Mouse (Mus musculus): Measurements from ENCODE around the gene Dirc2. TPM values are rescaled to one million over a fixed set of nuclear protein-coding genes. Genes with fewer than 3 reads are reported as not detected.

The Dirc2 gene
- polyA plus RNA-seq, 1 experiment from 2014 or later: 44.9 TPM

DNA sequence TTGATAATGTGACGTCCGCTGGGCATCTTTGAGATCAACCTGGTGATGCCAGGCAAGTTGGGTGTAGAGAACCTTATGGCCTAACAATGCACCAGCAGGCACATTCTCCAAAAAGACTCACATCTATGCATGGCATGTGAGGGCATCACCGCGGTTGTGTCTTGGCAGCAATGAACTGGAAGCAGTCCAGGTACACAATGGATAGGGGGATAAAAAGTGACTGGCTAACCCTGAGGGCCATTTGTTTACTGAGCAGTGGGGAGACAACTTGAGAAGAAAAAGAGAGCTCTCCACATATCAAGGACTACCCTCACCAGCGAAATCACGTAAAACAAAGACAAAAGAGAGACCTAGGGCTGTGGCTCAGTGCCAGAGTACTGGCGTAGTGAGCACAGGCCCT, 37.1 kb downstream of the Dirc2 start:
- no peak overlapping the region for H3K9ac ChIP-seq
- H3K27ac ChIP-seq: no peak overlapping the region
- no peaks in the 10 kb centered on the region for H3K9me3 ChIP-seq (ENCODE audit: control insufficient read depth, low read length)
- no peak overlapping the region for H3K4me3 ChIP-seq (replicated peaks; ENCODE audit: low read length)
- ATAC-seq (ENCODE audit: low FRiP score) (no peak), DNase-seq (ENCODE audit: low spot score) (no peak)
- 68% methylated on average over 7 of the region's 7 CpGs for WGBS
- H3K4me2 ChIP-seq (replicated peaks): no peak overlapping the region
- no peaks in the 10 kb centered on the region for H3K27me3 ChIP-seq (ENCODE audit: control insufficient read depth, insufficient read depth, low read length)
- no peaks in the 10 kb centered on the region for H3K4me1 ChIP-seq (replicated peaks; ENCODE audit: control insufficient read depth, insufficient read depth, low read length)
- H3K36me3 ChIP-seq (replicated peaks; ENCODE audit: control insufficient read depth, insufficient read depth): peaks cover 43% of the 10 kb centered on the region

DNA sequence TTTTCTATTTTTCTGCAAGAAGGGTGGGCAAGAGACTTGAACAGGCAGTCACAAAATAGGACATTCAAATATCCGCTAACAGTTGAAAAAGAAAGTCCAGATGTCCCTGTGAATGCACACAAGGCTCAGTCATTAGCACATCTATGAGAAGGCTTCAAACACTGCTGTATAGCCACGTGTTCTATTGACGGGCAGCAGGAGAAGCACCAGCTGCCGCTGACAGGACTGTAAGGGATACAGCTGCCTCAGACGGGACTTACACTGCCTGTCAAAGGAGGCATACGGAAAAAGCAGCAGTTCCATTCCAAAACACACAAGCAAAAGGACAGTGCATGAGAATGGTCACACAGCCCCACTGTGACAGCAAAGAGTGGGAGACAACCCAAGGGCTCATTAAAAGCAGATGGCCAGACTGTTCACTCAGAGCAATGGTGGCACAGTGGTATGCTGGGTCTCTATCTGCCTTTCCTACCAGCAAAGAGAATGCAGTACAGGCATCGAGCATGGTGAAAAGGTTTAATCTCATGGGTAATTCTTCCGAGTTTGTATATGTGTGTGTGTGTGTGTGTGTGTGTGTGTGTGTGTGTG, 39.9 kb downstream of the Dirc2 start:
- Histone ChIP-seq H3K4me2 (replicated peaks) (no peak overlapping the region), H3K9me3 (ENCODE audit: control insufficient read depth, low read length) (no peaks in the 10 kb centered on the region), H3K4me1 (replicated peaks; ENCODE audit: control insufficient read depth, insufficient read depth, low read length) (no peaks in the 10 kb centered on the region), H3K36me3 (replicated peaks; ENCODE audit: control insufficient read depth, insufficient read depth) (peaks cover 32% of the 10 kb centered on the region), H3K9ac (no peak overlapping the region), H3K4me3 (replicated peaks; ENCODE audit: low read length) (no peak overlapping the region), H3K27ac (no peak overlapping the region), H3K27me3 (ENCODE audit: control insufficient read depth, insufficient read depth, low read length) (no peaks in the 10 kb centered on the region)
- WGBS: 30% methylated on average over 8 of the region's 8 CpGs
- DNase-seq (ENCODE audit: low spot score) (peak; percentile 34), ATAC-seq (ENCODE audit: low FRiP score) (peak; percentile 64; the same call in 1 of the 2 replicates)

DNA sequence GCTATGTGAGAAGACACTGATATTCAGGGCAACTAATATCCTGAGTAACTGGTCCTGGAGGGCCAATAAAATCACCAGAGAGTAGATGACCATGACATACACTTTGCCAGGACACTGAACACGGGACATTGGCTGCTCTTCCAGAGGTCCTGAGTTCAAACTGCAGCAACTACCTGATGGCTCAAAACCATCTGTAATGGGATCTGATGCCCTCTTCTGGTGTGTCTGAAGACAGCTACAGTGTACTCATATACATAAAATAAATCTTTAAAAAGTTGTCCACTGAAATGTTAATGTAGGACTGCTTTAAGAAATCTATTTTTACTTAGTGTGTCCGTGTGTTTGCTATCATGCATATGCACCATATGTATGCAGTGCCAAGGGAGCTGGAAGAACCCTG, 42.6 kb downstream of the Dirc2 start:
- no peaks in the 10 kb centered on the region for H3K4me1 ChIP-seq (replicated peaks; ENCODE audit: control insufficient read depth, insufficient read depth, low read length)
- H3K9me3 ChIP-seq (ENCODE audit: control insufficient read depth, low read length): no peaks in the 10 kb centered on the region
- H3K4me3 ChIP-seq (replicated peaks; ENCODE audit: low read length): no peak overlapping the region
- no peaks in the 10 kb centered on the region for H3K27me3 ChIP-seq (ENCODE audit: control insufficient read depth, insufficient read depth, low read length)
- no peak for ATAC-seq (ENCODE audit: low FRiP score)
- no peak overlapping the region for H3K27ac ChIP-seq
- H3K9ac ChIP-seq: no peak overlapping the region
- H3K36me3 ChIP-seq (replicated peaks; ENCODE audit: control insufficient read depth, insufficient read depth): peaks cover 33% of the 10 kb centered on the region
- no peak overlapping the region for H3K4me2 ChIP-seq (replicated peaks)
- 87% methylated on average over 2 of the region's 2 CpGs for WGBS
- no peak for DNase-seq (ENCODE audit: low spot score)

DNA sequence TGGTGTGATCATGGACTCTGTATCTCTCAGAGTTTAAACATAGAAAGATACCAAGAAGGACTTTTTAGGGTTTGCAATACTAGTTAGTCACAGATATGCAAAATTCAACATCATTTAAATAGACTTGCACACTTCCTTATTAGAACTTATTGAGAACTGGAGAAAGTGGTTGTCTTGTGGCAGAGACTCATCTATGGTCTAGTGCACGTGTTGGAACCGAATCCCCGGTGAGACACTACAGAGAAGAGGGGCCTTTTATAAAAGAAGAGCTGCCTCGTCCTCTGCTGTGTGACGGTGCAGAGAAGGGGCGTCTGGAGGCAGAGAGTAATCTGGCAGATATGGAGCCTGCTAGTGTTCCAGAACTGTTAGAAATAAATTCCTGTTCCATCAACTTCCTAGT, 44.6 kb downstream of the Dirc2 start:
- DNase-seq (ENCODE audit: low spot score): no peak
- Histone ChIP-seq H3K27me3 (ENCODE audit: control insufficient read depth, insufficient read depth, low read length) (no peaks in the 10 kb centered on the region), H3K27ac (no peak overlapping the region), H3K4me1 (replicated peaks; ENCODE audit: control insufficient read depth, insufficient read depth, low read length) (no peaks in the 10 kb centered on the region), H3K9ac (no peak overlapping the region), H3K36me3 (replicated peaks; ENCODE audit: control insufficient read depth, insufficient read depth) (peaks cover 30% of the 10 kb centered on the region), H3K4me2 (replicated peaks) (no peak overlapping the region), H3K9me3 (ENCODE audit: control insufficient read depth, low read length) (no peaks in the 10 kb centered on the region), H3K4me3 (replicated peaks; ENCODE audit: low read length) (no peak overlapping the region)
- ATAC-seq (ENCODE audit: low FRiP score): no peak
- 70% methylated on average over 6 of the region's 6 CpGs for WGBS

DNA sequence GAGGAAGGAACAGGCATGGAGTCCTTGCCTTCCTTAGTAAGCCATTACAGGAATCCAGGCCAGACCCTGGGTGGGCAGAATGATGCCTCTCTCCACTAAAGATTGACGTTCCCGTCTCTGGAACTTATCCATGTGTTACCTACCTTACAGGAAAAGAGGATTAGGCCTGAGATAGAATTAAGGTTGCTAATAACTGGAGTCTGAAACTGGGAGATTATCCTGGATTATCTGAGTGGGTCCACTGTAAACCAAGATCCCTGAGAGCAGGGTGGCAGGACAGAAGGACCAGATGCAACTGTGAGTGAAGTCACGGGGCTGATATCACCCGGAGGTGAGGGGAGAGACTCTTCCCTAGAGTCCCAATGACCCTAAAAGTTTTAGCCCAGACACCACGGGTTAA, 51.4 kb downstream of the Dirc2 start:
- no peak overlapping the region for H3K9ac ChIP-seq
- H3K4me3 ChIP-seq (replicated peaks; ENCODE audit: low read length): no peak overlapping the region
- 89% methylated on average over 5 of the region's 5 CpGs for WGBS
- DNase-seq (ENCODE audit: low spot score): no peak
- peaks cover 28% of the 10 kb centered on the region for H3K36me3 ChIP-seq (replicated peaks; ENCODE audit: control insufficient read depth, insufficient read depth)
- no peaks in the 10 kb centered on the region for H3K9me3 ChIP-seq (ENCODE audit: control insufficient read depth, low read length)
- H3K27me3 ChIP-seq (ENCODE audit: control insufficient read depth, insufficient read depth, low read length): no peaks in the 10 kb centered on the region
- peaks cover 6% of the 10 kb centered on the region; the same call in 1 of the 2 replicates for H3K4me1 ChIP-seq (replicated peaks; ENCODE audit: control insufficient read depth, insufficient read depth, low read length)
- no peak for ATAC-seq (ENCODE audit: low FRiP score)
- H3K4me2 ChIP-seq (replicated peaks): no peak overlapping the region
- no peak overlapping the region for H3K27ac ChIP-seq

DNA sequence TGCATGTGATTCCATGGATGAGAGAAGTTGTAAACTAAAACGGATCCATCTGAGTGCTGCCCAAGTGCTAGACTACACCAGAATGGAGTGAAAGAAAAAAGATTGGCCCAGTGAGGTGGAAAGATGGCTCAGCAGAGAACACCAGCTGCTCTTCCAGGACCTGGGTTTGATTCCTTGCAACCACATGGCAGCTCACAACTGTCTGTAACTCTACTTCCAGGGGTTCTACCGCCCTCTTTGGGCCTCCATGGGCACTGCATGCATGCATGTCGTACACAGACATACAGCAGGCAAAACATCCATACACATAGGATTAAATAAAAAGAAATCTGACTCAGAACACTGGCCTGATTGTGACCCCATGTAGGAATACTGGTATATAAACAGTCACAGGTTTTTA, 52.9 kb downstream of the Dirc2 start:
- ATAC-seq (ENCODE audit: low FRiP score): no peak

DNA sequence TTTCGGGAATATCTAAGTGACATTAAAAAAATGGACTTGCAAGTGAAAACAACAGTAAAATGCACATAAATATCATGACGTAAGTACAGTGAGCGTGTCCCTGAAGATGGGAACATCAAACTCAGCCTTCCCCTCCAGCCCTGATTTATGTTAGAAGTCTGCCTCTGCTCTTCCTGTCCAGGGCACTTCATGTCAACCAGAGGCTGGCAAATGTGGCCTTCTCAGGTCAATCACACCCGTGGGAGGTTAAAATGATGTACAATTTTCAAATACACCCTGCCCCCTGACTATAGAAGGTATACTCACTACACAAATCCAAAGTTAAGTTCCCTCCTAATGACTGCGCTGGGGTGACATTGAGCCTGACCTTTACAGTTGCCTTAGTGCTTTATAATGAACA, 53.4 kb downstream of the Dirc2 start:
- Histone ChIP-seq H3K4me1 (replicated peaks; ENCODE audit: control insufficient read depth, insufficient read depth, low read length) (peaks cover 11% of the 10 kb centered on the region), H3K4me2 (replicated peaks) (no peak overlapping the region), H3K9ac (no peak overlapping the region), H3K4me3 (replicated peaks; ENCODE audit: low read length) (no peak overlapping the region), H3K27ac (no peak overlapping the region), H3K36me3 (replicated peaks; ENCODE audit: control insufficient read depth, insufficient read depth) (peaks cover 15% of the 10 kb centered on the region), H3K27me3 (ENCODE audit: control insufficient read depth, insufficient read depth, low read length) (no peaks in the 10 kb centered on the region), H3K9me3 (ENCODE audit: control insufficient read depth, low read length) (no peaks in the 10 kb centered on the region)
- WGBS: 90% methylated on average over 5 of the region's 5 CpGs
- no peak for ATAC-seq (ENCODE audit: low FRiP score)
- DNase-seq (ENCODE audit: low spot score): no peak

More for the DNA sequence above, 52.9 kb downstream of the Dirc2 start:
- Histone ChIP-seq H3K4me2 (replicated peaks) (no peak overlapping the region), H3K9ac (no peak overlapping the region), H3K36me3 (replicated peaks; ENCODE audit: control insufficient read depth, insufficient read depth) (peaks cover 18% of the 10 kb centered on the region), H3K4me1 (replicated peaks; ENCODE audit: control insufficient read depth, insufficient read depth, low read length) (peaks cover 8% of the 10 kb centered on the region), H3K27me3 (ENCODE audit: control insufficient read depth, insufficient read depth, low read length) (no peaks in the 10 kb centered on the region), H3K27ac (no peak overlapping the region), H3K4me3 (replicated peaks; ENCODE audit: low read length) (no peak overlapping the region), H3K9me3 (ENCODE audit: control insufficient read depth, low read length) (no peaks in the 10 kb centered on the region)
- 79% methylated on average over 3 of the region's 3 CpGs for WGBS
- no peak for DNase-seq (ENCODE audit: low spot score)

DNA sequence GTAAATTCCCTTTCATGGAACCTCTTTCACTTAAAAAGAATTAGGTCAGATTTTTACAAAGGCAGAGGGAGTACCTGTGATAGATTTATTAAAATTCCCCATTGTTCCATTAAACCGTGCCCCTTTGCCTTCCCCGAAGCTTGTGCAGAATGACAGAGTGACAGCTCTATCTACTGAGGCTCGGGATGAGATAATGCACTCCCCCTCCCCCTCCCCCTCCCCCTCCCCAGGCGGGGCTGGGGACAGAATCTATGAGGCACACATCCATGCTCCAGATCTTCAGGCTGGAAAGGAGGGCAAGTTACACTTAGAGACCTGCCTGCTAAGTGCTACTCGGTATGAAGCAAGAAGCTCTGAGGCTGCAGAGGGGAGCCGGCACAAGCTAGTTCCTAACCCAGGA, 53.8 kb downstream of the Dirc2 start:
- Histone ChIP-seq H3K9me3 (ENCODE audit: control insufficient read depth, low read length) (no peaks in the 10 kb centered on the region), H3K36me3 (replicated peaks; ENCODE audit: control insufficient read depth, insufficient read depth) (peaks cover 12% of the 10 kb centered on the region), H3K4me2 (replicated peaks) (no peak overlapping the region), H3K9ac (no peak overlapping the region), H3K4me1 (replicated peaks; ENCODE audit: control insufficient read depth, insufficient read depth, low read length) (peaks cover 11% of the 10 kb centered on the region), H3K4me3 (replicated peaks; ENCODE audit: low read length) (no peak overlapping the region), H3K27me3 (ENCODE audit: control insufficient read depth, insufficient read depth, low read length) (no peaks in the 10 kb centered on the region), H3K27ac (no peak overlapping the region)
- DNase-seq (ENCODE audit: low spot score) (no peak), ATAC-seq (ENCODE audit: low FRiP score) (peak; percentile 22; the same call in 1 of the 2 replicates)
- WGBS: 33% methylated on average over 6 of the region's 6 CpGs

DNA sequence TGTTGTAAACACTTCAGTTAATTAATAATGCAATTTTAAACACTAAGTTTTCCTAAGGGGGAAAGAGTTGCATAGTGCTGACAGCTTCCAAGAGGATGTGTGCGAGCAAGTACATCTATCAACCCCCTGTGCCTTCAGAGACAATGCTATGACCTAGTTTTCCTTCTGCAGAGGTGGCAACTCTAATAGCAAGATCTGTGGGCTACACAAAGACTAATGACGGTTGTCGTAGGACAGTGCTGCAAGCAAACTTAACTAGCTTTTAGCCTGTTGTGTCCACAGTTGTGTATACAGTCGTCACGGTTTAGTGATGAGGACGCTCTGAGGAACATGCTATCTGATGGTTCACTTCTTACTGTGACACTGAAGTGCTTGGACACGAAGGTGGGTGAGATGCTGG, 54.5 kb downstream of the Dirc2 start:
- ATAC-seq (ENCODE audit: low FRiP score) (0 out of 2 replicates have a peak, but pooled peaks have one; percentile 25), DNase-seq (ENCODE audit: low spot score) (no peak)
- Histone ChIP-seq H3K4me2 (replicated peaks) (no peak overlapping the region), H3K4me1 (replicated peaks; ENCODE audit: control insufficient read depth, insufficient read depth, low read length) (peaks cover 11% of the 10 kb centered on the region), H3K27ac (0 out of 2 replicates have a peak overlapping the region, but pooled peaks have one; percentile 10), H3K36me3 (replicated peaks; ENCODE audit: control insufficient read depth, insufficient read depth) (peaks cover 12% of the 10 kb centered on the region), H3K9ac (no peak overlapping the region), H3K9me3 (ENCODE audit: control insufficient read depth, low read length) (no peaks in the 10 kb centered on the region), H3K4me3 (replicated peaks; ENCODE audit: low read length) (no peak overlapping the region), H3K27me3 (ENCODE audit: control insufficient read depth, insufficient read depth, low read length) (no peaks in the 10 kb centered on the region)
- WGBS: 75% methylated on average over 7 of the region's 7 CpGs

DNA sequence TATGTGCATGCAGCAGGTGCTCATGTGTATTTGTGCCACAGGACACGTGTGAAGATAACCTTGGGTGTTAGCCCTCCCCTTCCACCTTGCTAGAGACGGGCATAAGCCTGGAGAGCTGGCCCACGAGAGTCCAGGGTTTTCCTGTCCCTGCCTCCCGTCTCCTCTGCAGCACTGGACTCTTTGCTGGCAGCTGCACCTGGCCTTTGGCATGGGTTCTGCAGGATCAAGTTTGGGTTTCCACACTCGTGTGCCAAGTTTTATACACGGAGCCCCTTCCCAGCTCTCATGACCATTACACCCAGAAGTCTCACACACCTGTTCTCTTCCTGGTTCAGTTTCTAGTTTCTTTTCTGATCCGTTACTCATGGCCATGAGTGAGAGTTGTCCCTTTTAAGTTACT, 55.5 kb downstream of the Dirc2 start:
- Histone ChIP-seq H3K27me3 (ENCODE audit: control insufficient read depth, insufficient read depth, low read length) (no peaks in the 10 kb centered on the region), H3K9me3 (ENCODE audit: control insufficient read depth, low read length) (no peaks in the 10 kb centered on the region), H3K4me2 (replicated peaks) (no peak overlapping the region), H3K36me3 (replicated peaks; ENCODE audit: control insufficient read depth, insufficient read depth) (peaks cover 5% of the 10 kb centered on the region; the same call in 1 of the 2 replicates), H3K9ac (no peak overlapping the region), H3K4me3 (replicated peaks; ENCODE audit: low read length) (no peak overlapping the region), H3K27ac (no peak overlapping the region), H3K4me1 (replicated peaks; ENCODE audit: control insufficient read depth, insufficient read depth, low read length) (peaks cover 11% of the 10 kb centered on the region)
- 86% methylated on average over 7 of the region's 7 CpGs for WGBS
- DNase-seq (ENCODE audit: low spot score) (no peak), ATAC-seq (ENCODE audit: low FRiP score) (no peak)
